Mouse (Mus musculus) myocyte (in vitro differentiated cells): ENCODE data around the gene Gad2.

Experiments
- CEBPB ChIP-seq: IDR thresholded peaks from 2 replicates; pipeline ENCODE4 v1.6.1; 2011; ENCODE audit warnings: mild to moderate bottlenecking, moderate library complexity; ENCODE audit not compliant: poor library complexity, insufficient read depth, severe bottlenecking
- E2F4 ChIP-seq: IDR thresholded peaks from one replicate; pipeline ENCODE4 v1.6.1; 2011; ENCODE audit warnings: mild to moderate bottlenecking, control low read depth, moderate library complexity; ENCODE audit not compliant: insufficient read depth
- MYOG ChIP-seq, 3 experiments: IDR thresholded peaks; one replicate each; pipeline ENCODE4 v1.6.1; 2011; ENCODE audit warnings: control low read depth in 2 of 3, low read depth in 2 of 3, mild to moderate bottlenecking in 2 of 3; ENCODE audit not compliant: insufficient read length in 2 of 3, control insufficient read depth in 1 of 3, insufficient read depth in 1 of 3
- POLR2A ChIP-seq: IDR thresholded peaks from one replicate; pipeline ENCODE4 v1.6.1; 2011; ENCODE audit warnings: low read depth, mild to moderate bottlenecking, control low read depth, moderate library complexity; ENCODE audit not compliant: insufficient read length
- POLR2AphosphoS2 ChIP-seq: IDR thresholded peaks from one replicate; pipeline ENCODE4 v1.6.1; 2011; ENCODE audit warnings: low read depth, control low read depth; ENCODE audit not compliant: insufficient read length
- REST ChIP-seq: IDR thresholded peaks from one replicate; pipeline ENCODE4 v1.6.1; 2011; ENCODE audit warnings: mild to moderate bottlenecking, control low read depth, moderate library complexity; ENCODE audit not compliant: insufficient read depth, insufficient read length
- TCF12 ChIP-seq: IDR thresholded peaks from one replicate; pipeline ENCODE4 v1.6.1; 2011; ENCODE audit warnings: mild to moderate bottlenecking, control low read depth; ENCODE audit not compliant: poor library complexity, insufficient read depth, severe bottlenecking
- TCF3 ChIP-seq: IDR thresholded peaks from one replicate; pipeline ENCODE4 v1.6.1; 2011; ENCODE audit warnings: low read depth, control low read depth; ENCODE audit not compliant: insufficient read length
- USF1 ChIP-seq: IDR thresholded peaks from one replicate; pipeline ENCODE4 v1.6.1; 2011; ENCODE audit warnings: low read depth, mild to moderate bottlenecking, control low read depth, moderate library complexity

DNA sequence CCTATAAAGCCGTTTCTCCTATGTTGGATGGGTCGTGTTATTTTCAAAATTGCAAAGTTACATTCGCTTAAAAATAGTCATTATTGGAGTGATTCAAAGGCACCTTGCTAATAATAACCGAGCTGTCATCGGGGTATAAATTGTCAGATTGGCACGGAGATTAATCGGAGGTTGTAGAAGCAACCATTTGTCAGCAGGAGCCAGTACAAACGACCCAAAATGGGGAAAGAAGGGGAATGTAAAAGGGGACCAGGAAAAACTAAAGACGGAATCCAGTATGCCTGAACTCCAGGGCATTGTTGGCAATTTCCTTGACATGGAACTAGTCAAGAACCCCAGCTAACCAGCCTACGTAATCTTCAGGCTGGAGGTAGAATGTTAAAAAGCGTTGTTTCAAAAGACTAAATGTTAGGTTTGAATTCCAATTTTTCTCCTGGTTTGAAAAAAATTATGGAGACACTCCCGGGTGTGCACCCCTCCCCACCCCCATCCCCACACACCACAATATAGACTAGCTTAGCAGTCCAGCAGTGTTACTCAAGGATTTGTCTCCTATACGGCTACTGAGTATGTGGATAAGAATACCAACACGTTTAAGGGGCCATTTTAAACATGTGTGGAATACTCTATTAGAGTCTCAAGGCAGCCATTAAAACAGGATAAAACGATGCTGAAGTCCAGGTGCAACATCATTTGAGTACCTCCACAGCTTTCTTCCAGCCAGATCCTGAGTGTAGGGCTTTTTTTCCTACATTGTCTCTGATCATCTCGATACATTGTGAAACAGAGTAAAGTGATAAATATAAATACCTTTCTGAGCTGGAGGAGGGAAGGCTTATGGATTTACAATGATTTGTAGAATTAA is 3.3 kb downstream of the Gad2 start:
- TF ChIP-seq TCF3 = no peak
- no peak for TF ChIP-seq TCF12
- no peak for TF ChIP-seq E2F4
- TF ChIP-seq POLR2A = no peak
- TF ChIP-seq REST = no peak
- TF ChIP-seq MYOG (IDR thresholded peaks at IDR 0.05; ENCODE audit: control insufficient read depth in 1 of 3, insufficient read depth in 1 of 3, insufficient read length in 2 of 3, low read depth in 2 of 3) = no peak
- TF ChIP-seq CEBPB = no peak
- no peak for TF ChIP-seq USF1
- no peak for TF ChIP-seq POLR2AphosphoS2
